Mouse (Mus musculus): ENCODE data around the gene G6pdx.
A peak's percentile ranks its signal among the peaks of the same experiment; 100 is the strongest.

The G6pdx gene

GRCm38 (mm10) chrX:74428826-74429276 lies at the start of gene G6pdx:
G6pdx (minus strand) TSS chrX:74429194.
- peak; percentile 67 for DNase-seq (ENCODE audit: low read depth, low spot score)

GRCm38 (mm10) chrX:74452773-74453172 lies 23.8 kb upstream of the G6pdx start:
- DNase-seq (ENCODE audit: low read depth, low spot score) = no peak

GRCm38 (mm10) chrX:74451157-74451912 lies 22.3 kb upstream of the G6pdx start:
- DNase-seq (ENCODE audit: low read depth, low spot score) = no peak

DNA sequence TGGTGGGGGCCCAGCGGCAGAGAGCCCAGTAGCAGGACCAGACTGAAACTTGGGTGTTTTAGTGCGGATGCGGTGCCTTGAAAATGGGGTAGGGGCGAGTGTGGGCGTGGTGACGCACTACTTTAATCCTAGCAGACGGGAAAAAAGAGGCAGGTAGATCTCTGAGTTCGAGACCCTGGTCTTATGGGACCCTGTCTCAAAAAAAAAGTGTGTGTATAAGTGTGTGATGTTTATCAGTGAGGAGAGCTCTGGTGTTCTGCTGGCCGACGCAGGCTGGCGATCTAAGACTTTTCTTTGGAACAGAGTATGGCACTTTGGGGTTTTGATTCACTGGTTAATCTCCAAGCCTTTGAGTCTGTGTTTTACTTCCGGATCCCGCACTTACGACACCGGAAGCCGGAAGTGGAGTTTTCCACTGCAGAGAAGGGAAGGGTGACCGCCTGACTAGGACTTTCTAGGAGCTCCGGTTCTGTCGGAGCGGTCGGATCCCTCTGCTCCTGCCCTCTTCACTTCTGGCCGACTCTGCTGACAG lies 362 bp upstream of the G6pdx start:
- no peak for DNase-seq (ENCODE audit: low read depth, low spot score)

DNA sequence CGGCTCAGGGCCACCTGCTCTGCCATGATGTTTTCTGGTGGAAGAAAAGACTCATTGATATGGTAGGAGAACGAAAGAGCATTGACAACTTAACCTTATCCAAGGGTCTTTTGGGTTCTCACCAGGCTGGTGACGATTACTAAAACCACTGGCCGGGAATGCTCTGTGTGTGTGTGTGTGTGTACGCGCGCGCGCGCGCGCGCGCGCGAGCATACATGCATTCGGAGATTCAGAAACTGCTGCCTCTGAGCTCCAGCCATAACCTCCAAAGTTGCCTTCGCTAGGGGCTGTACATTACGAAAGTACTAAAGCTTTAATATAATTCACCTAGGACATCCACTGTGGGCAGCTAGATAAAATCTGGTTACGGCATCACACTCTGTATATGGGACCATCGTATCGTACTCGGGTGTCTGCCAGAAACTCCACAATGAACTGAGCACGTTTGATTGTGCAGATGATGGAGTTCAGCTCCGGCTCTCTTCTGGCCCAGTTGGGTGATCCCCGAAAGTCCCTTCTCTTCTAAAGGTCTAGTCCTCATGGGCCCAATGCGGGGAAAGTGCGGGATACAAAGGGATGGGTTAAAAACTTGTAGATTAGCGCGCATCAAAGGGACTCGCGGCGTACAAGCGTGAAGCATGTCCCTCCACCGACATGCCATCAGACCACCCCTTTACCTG lies 708 bp downstream of the G6pdx start:
- DNase-seq (ENCODE audit: low read depth, low spot score) = no peak

DNA sequence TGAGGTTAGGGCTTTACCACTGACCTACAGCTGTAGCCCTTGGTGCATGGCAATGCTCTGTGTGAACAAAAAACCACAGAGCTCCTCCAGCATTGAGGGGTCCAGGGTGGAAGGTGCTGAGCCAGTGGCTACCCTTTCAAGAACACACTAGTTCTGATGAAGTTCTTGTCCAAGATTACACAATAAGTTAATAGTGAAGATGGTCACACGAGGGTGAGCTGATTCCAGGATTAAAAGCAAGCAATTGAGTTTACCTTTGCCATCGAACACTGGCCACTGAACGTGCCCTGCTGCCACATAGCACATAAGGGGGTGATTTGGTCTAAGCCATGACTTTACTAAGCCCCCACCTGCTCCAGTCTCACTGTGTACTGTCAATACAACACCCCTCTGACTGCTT lies 1.9 kb downstream of the G6pdx start:
- no peak for DNase-seq (ENCODE audit: low read depth, low spot score)

DNA sequence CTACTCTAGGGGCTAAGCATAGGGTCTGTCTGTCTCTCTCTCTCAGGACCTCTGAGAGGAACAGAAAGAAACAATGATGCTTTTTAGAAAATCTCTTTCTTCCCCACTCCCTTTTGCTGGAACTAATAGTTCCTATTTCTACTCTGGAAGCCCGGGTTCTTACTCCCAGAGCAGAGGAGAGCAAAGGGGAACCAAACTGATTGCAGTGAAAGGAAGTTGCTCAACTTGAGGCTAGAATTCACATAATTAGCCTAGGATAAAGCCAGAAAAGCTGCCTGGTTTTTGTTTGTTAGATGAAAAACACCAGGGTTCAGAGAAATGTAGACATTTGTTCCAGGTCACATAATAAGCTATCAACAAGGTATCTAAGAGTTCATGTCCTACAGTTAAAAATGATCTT lies 2.7 kb downstream of the G6pdx start:
- no peak for DNase-seq (ENCODE audit: low read depth, low spot score)

DNA sequence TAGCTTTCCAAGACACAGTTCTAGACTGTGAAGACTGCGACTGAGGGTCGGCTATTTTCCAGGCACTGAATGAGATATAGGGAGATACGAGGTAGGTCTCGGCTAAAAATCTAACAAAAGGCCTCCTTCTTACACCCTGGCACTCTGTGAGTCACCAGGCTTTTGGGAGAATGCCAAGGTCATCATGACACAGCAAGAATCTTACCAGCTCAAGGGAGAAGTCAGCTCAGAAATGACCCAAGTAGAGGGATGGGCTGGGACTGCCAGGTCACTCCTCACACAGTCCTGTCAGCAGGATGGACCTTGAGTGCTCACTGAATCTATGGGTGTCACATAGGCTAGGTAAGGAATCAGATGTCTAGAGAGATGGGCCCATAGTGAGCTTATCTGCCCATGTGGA lies 3.8 kb downstream of the G6pdx start:
- DNase-seq (ENCODE audit: low read depth, low spot score) = no peak

DNA sequence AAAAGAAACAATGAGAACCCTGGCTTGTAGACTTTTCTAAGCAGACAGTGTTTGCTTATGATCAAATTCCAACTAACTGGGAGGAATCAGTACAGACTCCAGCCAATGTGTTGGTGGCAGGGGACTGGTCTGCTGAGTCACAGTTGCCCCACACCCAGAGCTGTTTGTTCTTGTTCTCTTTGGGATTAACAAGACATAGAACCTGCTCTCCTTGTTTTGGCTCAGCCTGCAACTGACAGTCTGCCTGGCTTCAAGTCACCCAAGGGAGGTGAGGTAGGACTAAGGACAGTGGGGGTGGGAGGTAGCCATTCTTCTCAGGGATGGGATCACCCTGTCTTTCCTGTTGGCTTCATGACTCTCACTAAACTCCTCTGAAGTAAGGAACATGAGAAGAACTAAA lies 4.6 kb downstream of the G6pdx start:
- DNase-seq (ENCODE audit: low read depth, low spot score) = no peak

DNA sequence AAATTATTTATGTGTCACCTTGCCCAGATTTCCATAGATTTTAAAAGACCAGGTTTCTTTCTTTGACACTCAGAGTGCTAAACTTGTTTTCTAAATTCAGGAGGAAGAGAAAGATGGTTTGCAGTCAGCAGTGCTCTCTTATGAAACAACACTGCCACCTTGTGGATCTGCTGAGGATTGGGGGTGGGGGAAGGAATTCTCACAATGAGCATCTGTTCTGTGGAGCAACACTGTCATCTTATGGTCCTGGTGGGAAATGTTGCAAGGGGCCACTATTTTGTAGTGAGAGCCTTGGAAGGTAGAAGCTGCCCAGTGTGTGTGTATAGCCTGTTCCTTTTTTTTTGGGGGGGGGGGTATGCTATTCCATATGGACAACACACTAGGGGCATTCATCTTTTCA lies 15.6 kb downstream of the G6pdx start:
- DNase-seq (ENCODE audit: low read depth, low spot score) = no peak

DNA sequence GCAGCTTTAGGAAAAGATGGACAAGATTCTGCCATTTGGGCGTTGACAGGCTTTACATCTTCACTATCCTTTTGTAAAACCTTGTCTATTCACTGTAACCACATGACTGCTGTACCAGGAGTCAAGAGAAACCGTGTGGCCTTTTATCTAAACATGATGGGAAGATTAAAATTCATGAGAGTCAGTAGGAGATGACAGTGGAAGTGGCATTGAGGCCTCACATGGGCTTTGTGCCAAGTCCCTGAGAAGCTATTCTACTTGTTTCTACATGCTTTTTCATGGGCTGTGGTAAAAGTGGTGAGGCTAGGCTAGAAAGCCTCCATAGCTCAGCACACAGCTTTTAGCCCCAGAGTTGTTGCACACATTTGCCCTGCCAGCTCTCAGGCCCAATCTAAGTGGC lies 20.7 kb downstream of the G6pdx start:
- no peak for DNase-seq (ENCODE audit: low read depth, low spot score)

GRCm38 (mm10) chrX:74400136-74400535 lies 28.9 kb downstream of the G6pdx start:
- DNase-seq (ENCODE audit: low read depth, low spot score) = no peak

GRCm38 (mm10) chrX:74392535-74393443 lies 36.2 kb downstream of the G6pdx start, which contains the start of the genes Fam3a and Ikbkg:
Fam3a (minus strand) TSS chrX:74393272.
Ikbkg (plus strand) TSS chrX:74393290.
- DNase-seq (ENCODE audit: low read depth, low spot score) = peak; percentile 63

GRCm38 (mm10) chrX:74388153-74388552 lies 40.8 kb downstream of the G6pdx start:
- no peak for DNase-seq (ENCODE audit: low read depth, low spot score)

GRCm38 (mm10) chrX:74384451-74384850 lies 44.5 kb downstream of the G6pdx start:
- no peak for DNase-seq (ENCODE audit: low read depth, low spot score)

DNA sequence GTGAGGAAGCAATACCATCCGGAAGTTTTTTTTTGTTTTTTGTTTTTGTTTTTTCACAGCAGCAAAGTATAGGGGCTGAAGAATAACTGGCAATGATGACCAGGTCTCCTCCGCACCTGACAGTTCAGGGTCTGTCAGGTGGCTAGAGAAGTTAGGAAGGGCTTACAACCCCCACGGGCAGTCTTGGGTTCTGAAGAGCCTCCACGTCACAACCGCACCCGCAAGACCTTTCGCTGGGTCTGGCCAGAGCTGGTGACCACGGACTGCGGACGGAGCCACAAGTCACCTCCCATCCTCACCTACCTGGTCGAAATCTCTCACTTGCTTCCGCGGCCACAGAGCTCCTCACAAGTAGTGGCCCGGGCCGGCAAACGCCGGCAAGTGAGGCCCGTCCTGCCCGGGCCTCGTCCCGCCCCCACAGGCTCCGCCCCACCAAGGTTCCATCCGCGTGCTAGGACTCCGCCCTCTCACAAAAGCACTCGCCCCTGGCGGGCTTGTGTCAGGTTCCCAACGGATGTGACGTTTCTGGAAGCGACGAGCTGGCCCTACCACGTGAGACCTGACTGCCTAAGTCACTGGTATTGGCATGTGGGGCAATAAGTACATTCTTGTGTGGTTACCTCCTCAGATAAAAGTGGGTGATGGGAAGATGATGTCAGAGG lies 56.0 kb downstream of the G6pdx start, which contains the start of the genes Ubl4a and Slc10a3:
Gene Ubl4a (minus strand): TSS at position 331 of the 662 bp plus-strand sequence.
Gene Slc10a3 (minus strand): TSS at position 462 of the 662 bp plus-strand sequence.
- no peak for DNase-seq (ENCODE audit: low read depth, low spot score)

- no peak for DNase-seq (ENCODE audit: low read depth, low spot score)
Measured at GRCm38 (mm10) chrX:74368209-74368909, 60.6 kb downstream of the G6pdx start.

- no peak for DNase-seq (ENCODE audit: low read depth, low spot score)
Measured at GRCm38 (mm10) chrX:74367512-74367911, 61.5 kb downstream of the G6pdx start.

Data from brain, embryonic 18.5 days (tissue).